Mouse (Mus musculus) heart, postnatal 10 days (tissue): ENCODE data around the gene Sorbs2. TPM values are rescaled to one million over a fixed set of nuclear protein-coding genes. Genes with fewer than 3 reads are reported as not detected.

ENCODE experiments used
- DNase-seq, 2 experiments: peaks; one replicate each; pipeline ENCODE4 v3.0.0; 2021
- intact Hi-C: fragments of 180-260 bp; cut with DNase I; formaldehyde crosslinking; loops from one replicate; pipeline ENCODE4 v1.15.1; 2025
- total RNA-seq, 2 experiments: library from RNA; stranded (reverse); gene quantifications; 2 replicates each; pipeline ENCODE4 v1.2.3; 2021

The Sorbs2 gene
- total RNA-seq, 2 experiments from 2014 or later: 665 to 789 TPM

- intact Hi-C loops: no loop called here
Measured at GRCm38 (mm10) chr8:45614610-45615009, 107.0 kb downstream of the Sorbs2 start.

DNA sequence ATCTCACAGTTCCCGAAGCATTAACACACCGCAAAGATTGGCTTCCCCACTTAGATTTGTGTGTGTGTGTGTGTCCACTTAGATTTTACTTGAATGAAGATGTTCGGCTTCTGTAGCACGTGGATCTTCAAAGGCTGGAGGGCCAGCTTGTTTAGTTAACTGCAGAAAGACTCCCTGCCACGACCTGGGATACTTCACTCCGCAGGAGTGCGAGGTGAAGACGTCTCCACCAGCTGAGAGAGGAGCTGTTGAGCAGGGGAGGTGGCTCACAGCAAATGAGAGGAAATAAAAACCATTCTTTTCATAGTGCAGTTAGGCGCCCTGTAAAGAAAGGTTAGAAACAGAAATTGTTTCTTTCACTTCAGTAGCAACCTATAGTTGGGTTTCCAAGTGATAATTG, 107.5 kb downstream of the Sorbs2 start:
- intact Hi-C loops: no loop called here
- no peak for DNase-seq

More at GRCm38 (mm10) chr8:45614610-45615009, 107.0 kb downstream of the Sorbs2 start:
- DNase-seq: no peak

DNA sequence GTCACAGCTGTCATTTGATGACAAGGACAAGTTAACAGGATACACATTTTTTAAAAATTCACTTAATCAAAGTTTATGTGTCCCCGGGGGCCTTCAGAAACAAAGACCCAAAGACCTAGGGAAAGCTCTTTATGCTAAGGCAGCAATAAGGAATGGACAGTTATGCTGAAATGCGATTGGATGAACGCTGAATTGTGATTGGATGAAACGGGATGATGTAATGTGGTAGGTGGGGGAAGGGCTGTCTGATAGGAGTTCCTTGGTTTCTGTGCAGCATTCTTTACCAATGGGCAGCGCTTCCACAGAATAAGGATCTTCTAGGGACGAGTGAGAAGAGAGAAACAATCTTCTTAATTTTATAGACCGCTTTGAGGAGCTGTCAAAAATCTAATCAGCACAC, 108.0 kb downstream of the Sorbs2 start:
- intact Hi-C loops: no loop called here
- DNase-seq: no peak

DNA sequence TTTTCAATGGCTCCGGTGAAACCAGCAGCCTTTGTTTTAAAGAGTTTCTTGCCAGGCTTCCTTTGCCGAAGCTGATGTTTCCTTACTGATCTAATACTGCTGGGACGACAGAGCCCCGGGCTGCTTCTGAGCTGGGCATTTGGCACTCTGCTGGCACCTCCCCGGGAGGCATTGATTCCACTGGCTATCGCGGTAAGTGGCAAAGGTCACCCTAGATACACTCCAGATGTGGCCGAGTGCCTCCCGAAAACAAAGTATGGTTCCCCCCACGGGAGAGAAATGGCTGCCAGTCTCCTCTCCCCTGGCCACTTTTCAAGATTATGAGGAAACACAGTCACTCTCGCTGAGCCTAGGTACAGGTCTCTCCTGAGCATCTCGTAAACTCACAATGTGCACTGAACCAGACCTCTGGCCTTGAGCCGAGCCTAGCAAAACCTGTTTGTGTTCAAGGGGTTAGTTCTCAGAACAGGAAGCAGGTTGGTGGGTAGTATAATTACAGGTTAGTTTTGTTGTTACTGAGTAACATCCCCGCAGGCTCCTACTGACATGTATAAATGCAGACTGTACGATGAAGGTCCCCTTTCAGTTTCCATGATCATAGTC, 114.1 kb downstream of the Sorbs2 start:
- intact Hi-C loops: no loop called here
- DNase-seq: no peak

DNA sequence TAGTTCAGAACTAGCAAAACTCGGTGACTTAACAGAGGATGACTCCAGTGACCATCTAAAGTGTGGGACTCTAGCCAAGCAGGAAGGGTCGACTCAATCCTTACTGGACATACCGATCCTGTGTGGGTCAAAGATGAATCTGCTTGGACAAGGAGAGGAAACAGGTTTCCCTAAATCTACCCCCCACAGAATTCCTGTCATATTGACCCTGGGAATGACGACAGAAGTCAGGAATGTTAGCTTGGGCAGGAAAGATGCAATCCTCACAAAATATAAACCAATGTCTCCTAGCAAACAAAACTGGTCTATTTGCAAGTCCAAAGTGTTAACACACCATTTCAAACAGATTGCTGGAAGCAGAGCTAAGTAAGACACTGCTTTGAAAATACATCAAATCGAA, 118.8 kb downstream of the Sorbs2 start:
- no peak for DNase-seq
- intact Hi-C loops: no loop called here

DNA sequence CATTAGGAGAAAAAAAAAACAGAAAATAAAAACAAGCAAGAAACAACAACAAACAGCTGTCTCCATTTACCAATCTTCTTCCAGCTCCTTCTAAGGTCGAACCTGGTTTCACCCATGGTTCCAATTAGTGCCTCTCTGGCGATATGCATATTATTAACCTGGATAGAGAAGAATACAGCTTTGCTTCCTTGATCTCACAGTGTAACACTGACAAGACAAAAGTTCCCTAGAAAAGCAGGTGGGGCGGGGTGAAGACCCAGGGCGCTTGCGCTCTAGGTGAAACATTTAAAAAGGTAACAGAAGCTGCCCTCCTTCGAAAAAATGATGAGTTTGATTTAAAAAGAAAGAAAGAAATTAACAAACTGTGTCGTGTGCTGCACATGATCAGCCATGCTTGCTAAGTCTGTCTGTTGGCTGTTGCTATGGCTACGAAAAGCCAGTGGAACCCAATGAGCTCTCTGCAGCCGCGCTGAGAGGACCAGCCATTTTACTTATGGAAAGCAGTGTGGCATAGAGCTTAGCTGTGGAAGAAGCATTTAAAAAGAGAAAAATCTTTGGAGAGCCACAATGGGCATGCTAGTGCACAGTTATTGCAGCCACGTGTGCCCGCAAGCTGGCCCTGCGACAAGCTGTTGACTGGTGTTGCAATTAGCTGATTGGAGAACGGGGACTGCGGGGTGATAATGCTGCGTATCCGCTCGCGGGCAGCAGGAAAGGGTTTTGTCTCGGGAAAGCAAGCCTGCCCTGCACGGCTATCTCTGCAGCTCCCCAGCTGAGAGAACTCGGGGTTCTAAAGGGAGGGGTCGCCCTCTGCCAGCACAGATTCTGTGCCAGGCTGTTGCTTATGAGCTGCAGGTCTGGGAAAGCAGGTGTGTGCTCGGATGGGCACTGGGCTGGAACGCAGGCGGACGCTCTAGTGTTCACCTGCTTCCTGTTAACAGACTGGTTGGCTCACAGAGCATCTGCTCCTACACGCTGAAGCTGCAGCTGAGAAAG, 120.0 kb downstream of the Sorbs2 start:
- intact Hi-C loops: loop anchor here (2.0 kb wide), 1 partner anchor 31 kb away; no protein-coding TSS in a partner anchor
- peak; percentile 72 for DNase-seq

DNA sequence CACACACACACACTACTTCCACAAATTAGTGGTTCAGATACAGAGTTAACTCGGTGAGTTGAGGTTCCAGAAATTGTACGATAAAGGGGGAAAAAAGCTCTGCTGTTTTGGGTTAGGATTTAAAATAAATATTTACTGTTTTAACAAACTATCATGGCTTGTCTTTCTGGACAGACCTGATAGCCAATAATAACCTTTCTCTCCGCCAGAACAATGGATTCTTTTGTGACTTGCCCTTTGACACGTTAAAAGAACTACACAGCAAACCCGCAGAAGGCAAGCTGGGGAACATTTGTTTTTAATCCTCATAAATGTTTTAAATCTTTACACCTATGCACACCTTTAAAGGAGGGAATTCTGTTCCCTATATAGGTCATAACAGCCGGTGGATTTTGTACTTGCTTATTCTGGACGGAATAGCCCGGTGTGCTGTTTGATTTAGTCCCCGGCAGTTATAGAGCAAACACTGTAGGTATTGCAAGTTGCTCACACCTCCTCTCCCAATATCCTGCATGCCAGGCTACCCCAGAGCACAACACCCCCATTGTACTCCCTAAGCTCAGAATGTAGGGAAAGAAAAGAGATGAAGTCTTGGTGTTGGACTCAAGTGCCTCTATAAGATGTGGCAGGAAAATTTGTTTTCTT, 121.0 kb downstream of the Sorbs2 start:
- DNase-seq: no peak
- intact Hi-C loops: loop anchor here (2.0 kb wide), 1 partner anchor 30 kb away; no protein-coding TSS in a partner anchor

- no peak for DNase-seq
- intact Hi-C loops: loop anchor here (2.0 kb wide), 1 partner anchor 30 kb away; no protein-coding TSS in a partner anchor
Measured at GRCm38 (mm10) chr8:45629066-45629430, 121.5 kb downstream of the Sorbs2 start.

- no peak for DNase-seq
- intact Hi-C loops: no loop called here
Measured at GRCm38 (mm10) chr8:45631023-45631422, 123.4 kb downstream of the Sorbs2 start.

GRCm38 (mm10) chr8:45635155-45635554, 127.6 kb downstream of the Sorbs2 start:
- intact Hi-C loops: no loop called here

DNA sequence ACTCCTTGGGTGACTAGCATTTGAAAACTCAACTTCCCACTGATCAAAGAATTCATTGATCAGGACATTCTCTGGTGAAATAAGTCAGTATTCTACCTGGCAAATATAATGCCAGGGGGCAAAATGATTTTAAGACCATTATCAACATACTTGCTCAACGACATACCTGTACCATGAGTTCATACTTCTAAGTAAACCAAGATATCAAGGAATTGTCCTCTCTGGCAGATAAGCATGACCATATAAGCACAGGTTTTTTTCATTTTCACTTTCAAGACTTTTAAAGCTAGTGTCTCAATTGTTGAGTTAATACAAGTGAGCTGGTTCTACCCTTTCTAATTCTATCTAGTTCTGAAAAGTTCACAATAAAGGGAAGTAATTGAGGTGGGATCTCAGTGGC, 130.2 kb downstream of the Sorbs2 start:
- intact Hi-C loops: no loop called here

More at GRCm38 (mm10) chr8:45635155-45635554, 127.6 kb downstream of the Sorbs2 start:
- no peak for DNase-seq

GRCm38 (mm10) chr8:45639444-45639843, 131.9 kb downstream of the Sorbs2 start:
- intact Hi-C loops: no loop called here
- no peak for DNase-seq

More for the DNA sequence above, 130.2 kb downstream of the Sorbs2 start:
- DNase-seq: no peak

GRCm38 (mm10) chr8:45644651-45645050, 137.1 kb downstream of the Sorbs2 start:
- intact Hi-C loops: no loop called here
- DNase-seq: no peak

GRCm38 (mm10) chr8:45649063-45649462, 141.5 kb downstream of the Sorbs2 start:
- intact Hi-C loops: no loop called here

DNA sequence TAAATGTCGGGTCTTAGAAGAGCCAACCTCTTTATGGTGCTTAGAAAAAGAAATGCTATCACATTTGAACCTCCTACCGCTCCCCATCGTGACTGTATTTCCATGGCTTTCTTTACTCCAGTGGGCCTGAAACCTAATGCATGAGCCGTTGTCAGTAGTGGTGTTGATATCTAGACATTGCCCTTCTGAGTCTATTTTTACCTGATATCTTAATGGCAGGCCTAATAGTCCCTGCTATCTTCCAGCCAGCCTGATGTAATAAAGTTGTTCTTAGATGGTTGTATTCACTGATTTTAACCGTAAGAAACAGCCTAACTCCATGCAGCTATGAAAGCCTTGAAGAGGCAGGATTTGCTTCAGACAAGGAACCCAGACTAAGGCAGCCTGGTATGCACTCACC, 142.4 kb downstream of the Sorbs2 start:
- no peak for DNase-seq
- intact Hi-C loops: no loop called here

More at GRCm38 (mm10) chr8:45649063-45649462, 141.5 kb downstream of the Sorbs2 start:
- no peak for DNase-seq

DNA sequence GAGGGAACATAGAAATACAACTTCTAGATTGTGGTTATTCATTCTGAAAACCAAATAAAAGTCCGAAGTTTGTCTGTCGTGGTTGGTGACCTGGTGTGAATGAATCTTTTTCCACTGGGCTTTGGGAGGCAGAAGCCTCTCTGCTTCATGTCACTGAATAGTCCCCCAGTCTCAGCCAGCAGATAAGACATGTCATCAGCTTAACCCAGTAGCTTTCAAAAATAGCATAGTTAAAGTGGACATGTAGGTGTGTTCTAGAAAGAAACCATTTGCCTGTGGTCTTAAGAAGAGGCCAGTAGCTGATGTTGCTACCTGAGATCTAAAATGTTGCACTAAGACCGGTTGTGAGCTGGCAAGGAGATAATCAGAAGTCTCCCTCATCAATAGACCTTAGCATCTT, 150.4 kb downstream of the Sorbs2 start:
- no peak for DNase-seq
- intact Hi-C loops: loop anchor here (2.0 to 5.0 kb wide), 5 partner anchors 29 to 203 kb away; no protein-coding TSS in a partner anchor

GRCm38 (mm10) chr8:45658458-45659325, 151.1 kb downstream of the Sorbs2 start:
- peak; percentile 71 to 75 for DNase-seq
- intact Hi-C loops: loop anchor here (2.0 to 5.0 kb wide), 5 partner anchors 30 to 204 kb away; no protein-coding TSS in a partner anchor

DNA sequence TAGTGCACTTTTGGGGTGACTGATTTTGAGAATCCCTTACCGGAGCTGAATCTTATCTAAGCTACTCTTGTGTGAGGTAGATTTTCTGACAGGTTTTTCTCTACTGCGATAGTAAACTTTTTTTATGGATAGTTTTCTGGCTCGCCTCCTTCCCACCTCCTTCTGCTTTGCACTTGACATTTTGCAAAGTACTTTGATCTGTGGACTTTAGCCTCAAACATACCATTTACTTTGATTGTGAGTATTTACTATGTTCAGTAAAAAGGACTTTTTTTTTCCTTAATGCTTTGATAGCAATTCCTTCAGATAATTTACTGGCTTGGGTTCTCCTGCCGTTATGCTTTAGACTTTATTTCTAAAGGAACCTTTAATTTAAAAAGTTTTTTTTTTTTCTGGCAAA, 151.9 kb downstream of the Sorbs2 start:
- no peak for DNase-seq
- intact Hi-C loops: loop anchor here (2.0 to 5.0 kb wide), 5 partner anchors 31 to 205 kb away; no protein-coding TSS in a partner anchor

DNA sequence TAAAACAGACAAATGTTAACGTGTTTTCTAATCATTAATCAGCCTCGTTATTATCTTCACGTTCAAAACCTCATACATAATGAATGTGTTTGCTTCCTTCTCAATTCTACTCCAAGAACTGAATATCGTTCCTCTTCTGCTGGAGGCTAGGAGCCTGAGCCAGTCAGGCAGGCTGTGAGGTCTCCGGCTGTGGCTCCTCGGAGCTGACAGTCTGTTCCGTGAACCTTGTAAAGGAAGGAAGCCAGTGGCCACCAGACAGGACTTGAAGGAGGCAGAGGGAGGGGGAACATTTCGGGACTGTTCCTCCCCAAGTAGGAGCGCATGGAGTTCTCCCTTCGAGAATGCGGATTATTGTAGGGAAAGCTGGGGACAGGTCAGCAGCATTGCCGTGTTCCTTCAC, 153.0 kb downstream of the Sorbs2 start:
- intact Hi-C loops: no loop called here
- DNase-seq: peak; percentile 42 to 51

- intact Hi-C loops: no loop called here
Measured at GRCm38 (mm10) chr8:45661605-45662004, 154.0 kb downstream of the Sorbs2 start.

More at GRCm38 (mm10) chr8:45661605-45662004, 154.0 kb downstream of the Sorbs2 start:
- no peak for DNase-seq
